Mouse (Mus musculus): Measurements from ENCODE around the gene Atrnl1.

DNA sequence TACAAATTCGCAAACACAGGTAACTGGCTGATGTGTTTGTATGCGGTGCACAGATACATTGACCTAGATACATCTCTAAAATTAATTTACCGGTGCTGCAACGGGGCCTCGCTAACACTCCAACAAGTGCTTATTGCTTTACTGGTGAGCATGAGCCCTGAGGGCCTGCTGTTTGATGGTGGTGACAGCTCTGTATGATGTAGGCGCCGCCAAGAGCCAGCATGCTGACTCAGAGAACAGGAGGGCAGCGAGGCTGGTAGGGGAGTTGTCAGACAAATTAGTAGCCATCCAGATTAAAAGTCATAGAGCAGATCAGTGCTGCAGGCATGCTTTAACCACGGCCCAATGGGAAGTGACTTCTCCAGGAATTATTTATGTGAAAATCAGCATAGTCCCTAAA lies 534.7 kb downstream of the Atrnl1 start:
- TF ChIP-seq POLR2A (IDR thresholded peaks at IDR 0.05; ENCODE audit: low read depth, low read length) (no peak), CTCF (IDR thresholded peaks at IDR 0.05; ENCODE audit: extremely low read depth, insufficient read depth, insufficient read length, insufficient replicate concordance) (no peak)
